7 mouse cellular contexts compared by ENCODE assay signal in the genomic region with DNA sequence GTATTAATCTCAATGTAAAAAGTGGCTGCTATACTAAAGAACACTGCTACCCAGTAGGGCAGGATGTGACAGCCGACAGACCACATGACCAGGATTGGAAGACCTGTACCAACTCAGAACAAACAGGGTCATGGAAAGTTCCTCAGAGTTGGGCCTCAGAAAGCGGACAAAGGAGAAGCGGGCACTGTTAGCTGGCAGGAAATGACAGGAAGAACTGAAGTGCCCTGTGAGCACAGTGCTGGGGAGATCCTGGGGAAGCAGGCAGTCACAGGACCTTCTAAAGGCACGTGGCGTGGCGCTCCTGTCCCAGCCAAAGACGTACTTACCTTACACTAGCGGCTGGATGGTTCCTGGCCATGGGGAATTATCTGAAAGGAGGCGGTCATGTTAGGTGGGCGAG. TPM values are rescaled to one million over a fixed set of nuclear protein-coding genes. Genes with fewer than 3 reads are reported as not detected.
DNase-seq lines count a peak whose midpoint lies in the region; ATAC-seq and TF ChIP-seq lines count a peak whose summit lies in the region.

No protein-coding gene starts in this region.

- H3K36me3 ChIP-seq in limb, embryonic 15.5 days, result peaks cover 80% of the 10 kb centered on the region
- H3K36me3 ChIP-seq in limb, embryonic 10.5 days, result peaks cover 93% of the 10 kb centered on the region
- H3K36me3 ChIP-seq in embryonic facial prominence, embryonic 15.5 days, result peaks cover 55% of the 10 kb centered on the region
- peaks cover 51% of the 10 kb centered on the region for H3K36me3 ChIP-seq in kidney, postnatal 0 days (ENCODE audit: insufficient read depth, low read length)

- no peak overlapping the region for H3K9ac ChIP-seq in limb, embryonic 15.5 days
- no peak overlapping the region for H3K9ac ChIP-seq in embryonic facial prominence, embryonic 15.5 days
- H3K9ac ChIP-seq in kidney, postnatal 0 days (ENCODE audit: low read depth, low read length), result no peak overlapping the region

- no peak overlapping the region for H3K4me2 ChIP-seq in limb, embryonic 15.5 days
- no peak overlapping the region for H3K4me2 ChIP-seq in embryonic facial prominence, embryonic 15.5 days (replicated peaks)
- 0 out of 2 replicates have a peak overlapping the region, but pooled peaks have one; percentile 6 for H3K4me2 ChIP-seq in kidney, postnatal 0 days (ENCODE audit: low read length)

- 86% methylated on average over 10 of the region's 10 CpGs for WGBS in limb, embryonic 15.5 days
- 87% methylated on average over 10 of the region's 10 CpGs for WGBS in limb, embryonic 10.5 days
- 77% methylated on average over 10 of the region's 10 CpGs for WGBS in embryonic facial prominence, embryonic 15.5 days
- WGBS in kidney, postnatal 0 days, result 71% methylated on average over 10 of the region's 10 CpGs

- H3K27me3 ChIP-seq in limb, embryonic 15.5 days, result no peaks in the 10 kb centered on the region
- no peaks in the 10 kb centered on the region for H3K27me3 ChIP-seq in limb, embryonic 10.5 days (ENCODE audit: low read depth, poor library complexity, severe bottlenecking)
- H3K27me3 ChIP-seq in embryonic facial prominence, embryonic 15.5 days, result no peaks in the 10 kb centered on the region
- no peaks in the 10 kb centered on the region for H3K27me3 ChIP-seq in kidney, postnatal 0 days (ENCODE audit: insufficient read depth, low read length)

- H3K9me3 ChIP-seq in limb, embryonic 15.5 days, result no peaks in the 10 kb centered on the region
- no peaks in the 10 kb centered on the region for H3K9me3 ChIP-seq in limb, embryonic 10.5 days (replicated peaks)
- H3K9me3 ChIP-seq in embryonic facial prominence, embryonic 15.5 days (replicated peaks), result no peaks in the 10 kb centered on the region
- no peaks in the 10 kb centered on the region for H3K9me3 ChIP-seq in kidney, postnatal 0 days (replicated peaks; ENCODE audit: low read length)

- no peak overlapping the region for H3K4me3 ChIP-seq in limb, embryonic 15.5 days
- no peak overlapping the region for H3K4me3 ChIP-seq in limb, embryonic 10.5 days
- H3K4me3 ChIP-seq in embryonic facial prominence, embryonic 15.5 days (replicated peaks), result no peak overlapping the region
- H3K4me3 ChIP-seq in kidney, postnatal 0 days (replicated peaks; ENCODE audit: low read depth, low read length), result no peak overlapping the region

- ATAC-seq in limb, embryonic 15.5 days (ENCODE audit: insufficient number of reproducible peaks, low FRiP score, low TSS enrichment, low read depth), result no peak
- no peak for ATAC-seq in embryonic facial prominence, embryonic 15.5 days (ENCODE audit: insufficient number of reproducible peaks, low FRiP score, low TSS enrichment, low read depth)
- no peak for ATAC-seq in kidney, postnatal 0 days (replicated peaks; ENCODE audit: low FRiP score, low read depth)
- ATAC-seq in erythroblast, adult 5-6 weeks (replicated peaks; ENCODE audit: low FRiP score, poor library complexity, severe bottlenecking), result no peak

- no peak for TF ChIP-seq CTCF in kidney, postnatal 0 days (IDR thresholded peaks at IDR 0.05; ENCODE audit: low read depth)

- H3K27ac ChIP-seq in limb, embryonic 15.5 days, result peak overlapping the region; percentile 59; the same call in 1 of the 2 replicates
- no peak overlapping the region for H3K27ac ChIP-seq in limb, embryonic 10.5 days
- H3K27ac ChIP-seq in embryonic facial prominence, embryonic 15.5 days (replicated peaks), result peak overlapping the region; percentile 44; the same call in 1 of the 2 replicates
- peak overlapping the region; percentile 71; the same call in 1 of the 2 replicates for H3K27ac ChIP-seq in kidney, postnatal 0 days

- DNase-seq in limb, embryonic 10.5 days (ENCODE audit: low spot score), result no peak
- peak; percentile 49 for DNase-seq in kidney, postnatal 0 days (ENCODE audit: low spot score)
- DNase-seq in naive thymus-derived CD4-positive, alpha-beta T cell, adult 2 months (ENCODE audit: low read depth), result peak; percentile 84
- no peak for DNase-seq in urinary bladder, postnatal 4 days (ENCODE audit: low spot score in 2 of 2)

- H3K4me1 ChIP-seq in limb, embryonic 15.5 days, result peaks cover 44% of the 10 kb centered on the region
- peaks cover 31% of the 10 kb centered on the region for H3K4me1 ChIP-seq in limb, embryonic 10.5 days
- peaks cover 42% of the 10 kb centered on the region for H3K4me1 ChIP-seq in embryonic facial prominence, embryonic 15.5 days
- H3K4me1 ChIP-seq in kidney, postnatal 0 days (replicated peaks; ENCODE audit: insufficient read depth, low read length), result peaks cover 46% of the 10 kb centered on the region

RNA-seq across cellular contexts. Expression of gene Trim8, which starts 9.8 kb away (rescaled TPM):
- polyA plus RNA-seq in limb, embryonic 15.5 days (2015; fragmentation: Nextera tagmentation; extraction: Ambion mirVana), result 14.6 and 15.1 TPM in 2 replicates
- 13.0 and 15.2 TPM in 2 replicates for polyA plus RNA-seq in limb, embryonic 10.5 days (2016; fragmentation: Nextera tagmentation; extraction: Ambion mirVana)
- 20.7 and 21.7 TPM in 2 replicates for polyA plus RNA-seq in embryonic facial prominence, embryonic 15.5 days (2015; fragmentation: Nextera tagmentation; extraction: Ambion mirVana)
- 27.8 and 30.5 TPM in 2 replicates for polyA plus RNA-seq in kidney, postnatal 0 days (2015; fragmentation: Nextera tagmentation; extraction: Ambion mirVana)
- total RNA-seq in erythroblast, adult 5-6 weeks (2015; ENCODE audit: low replicate concordance), result 5.4 and 6.1 TPM in 2 replicates
- 2.0 and 6.4 TPM in 2 replicates for total RNA-seq in erythroblast, adult 5-6 weeks (2017; ENCODE audit: low replicate concordance)

Comparison
In these comparisons a context has a peak if more than half of its experiments do, and no peak if none do; other contexts are left out.
1. DNase-seq: peak in kidney, postnatal 0 days (single experiment) and naive thymus-derived CD4-positive, alpha-beta T cell, adult 2 months (single experiment); none in limb, embryonic 10.5 days (single experiment) and urinary bladder, postnatal 4 days (0 of 2).